Mouse (Mus musculus): ENCODE measurements around the gene Shb.
"Not testable (repeated sequence)": the region's sequence is repeated elsewhere in the genome, so short reads cannot be mapped to it uniquely, and the experiment has no call there.

GRCm38 (mm10) chr4:45398315-45398714 is 134.0 kb downstream of the Shb start:
- TF ChIP-seq EP300 (optimal IDR thresholded peaks at IDR 0.05); CTCF (IDR thresholded peaks at IDR 0.05; ENCODE audit: low read depth): not testable (repeated sequence)

Measured in stomach, postnatal 0 days (tissue).